ENCODE assay signal across 11 mouse cellular contexts in genomic region chr2:118887440-118887839, GRCm38 (mm10). TPM values are rescaled to one million over a fixed set of nuclear protein-coding genes. Genes with fewer than 3 reads are reported as not detected.
DNase-seq lines count a peak whose midpoint lies in the region; ATAC-seq and TF ChIP-seq lines count a peak whose summit lies in the region.
"Had no signal": no experiment of that assay in that cellular context is flagged by ENCODE, and none has a peak within 500 bp of the region (broad histone marks: within the 10 kb centered on the region; RNA-seq: fewer than 3 reads in every experiment).

No protein-coding gene starts in this region.

- no peaks in the 10 kb centered on the region for H3K9me3 ChIP-seq in heart, embryonic 14.5 days (ENCODE audit: control insufficient read depth, low read length)
- no peaks in the 10 kb centered on the region for H3K9me3 ChIP-seq in stomach, embryonic 15.5 days
- H3K9me3 ChIP-seq in stomach, postnatal 0 days (ENCODE audit: control insufficient read depth, low read length): no peaks in the 10 kb centered on the region
- H3K9me3 ChIP-seq in intestine, postnatal 0 days (ENCODE audit: control insufficient read depth): no peaks in the 10 kb centered on the region

- no peak for ATAC-seq in heart, embryonic 14.5 days (ENCODE audit: insufficient number of reproducible peaks, insufficient read depth, low FRiP score, low read depth)
- ATAC-seq in stomach, embryonic 15.5 days (ENCODE audit: insufficient read depth, low FRiP score, low read depth): no peak
- ATAC-seq in stomach, postnatal 0 days (ENCODE audit: low FRiP score, low TSS enrichment): no peak
- ATAC-seq in intestine, postnatal 0 days: no peak

- no peak overlapping the region for H3K27ac ChIP-seq in heart, embryonic 14.5 days (replicated peaks in 1 of 2; ENCODE audit: control insufficient read depth in 1 of 2, insufficient read depth in 1 of 2, low read depth in 2 of 2, low read length in 2 of 2)
- H3K27ac ChIP-seq in stomach, embryonic 15.5 days: no peak overlapping the region
- no peak overlapping the region for H3K27ac ChIP-seq in stomach, postnatal 0 days (replicated peaks)
- H3K27ac ChIP-seq in intestine, postnatal 0 days (ENCODE audit: low read depth, low read length): no peak overlapping the region
- no peak overlapping the region for H3K27ac ChIP-seq in left cerebral cortex, adult 2 months

- intact Hi-C loops in heart, postnatal 25 days (cut with DNase I): no loop called here
- intact Hi-C loops in left cerebral cortex, adult 2 months (cut with DNase I): no loop called here

- no peak for TF ChIP-seq CTCF in stomach, postnatal 0 days (IDR thresholded peaks at IDR 0.05; ENCODE audit: low read depth)
- no peak for TF ChIP-seq CTCF in intestine, postnatal 0 days (IDR thresholded peaks at IDR 0.05; ENCODE audit: low read depth)
- no peak for TF ChIP-seq CTCF in left cerebral cortex, adult 2 months (IDR thresholded peaks at IDR 0.05)

- no peak for TF ChIP-seq EP300 in stomach, postnatal 0 days (optimal IDR thresholded peaks at IDR 0.05)

- peaks cover 39% of the 10 kb centered on the region for H3K27me3 ChIP-seq in heart, embryonic 14.5 days (ENCODE audit: control insufficient read depth, insufficient read depth, low read length)
- peaks cover 24% of the 10 kb centered on the region for H3K27me3 ChIP-seq in stomach, embryonic 15.5 days (replicated peaks)
- H3K27me3 ChIP-seq in stomach, postnatal 0 days (ENCODE audit: control insufficient read depth, insufficient read depth, low read length): no peaks in the 10 kb centered on the region; the same call in 1 of the 2 replicates
- H3K27me3 ChIP-seq in intestine, postnatal 0 days (replicated peaks; ENCODE audit: control insufficient read depth, insufficient read depth, low read length): peaks cover 5% of the 10 kb centered on the region; the same call in 1 of the 2 replicates

- H3K4me1 ChIP-seq in heart, embryonic 14.5 days (ENCODE audit: control insufficient read depth in 2 of 2, insufficient read depth in 2 of 2, low read length in 2 of 2): peaks cover 9 to 16% of the 10 kb centered on the region in 2 experiments
- H3K4me1 ChIP-seq in stomach, embryonic 15.5 days: peaks cover 4% of the 10 kb centered on the region; the same call in 1 of the 2 replicates
- no peaks in the 10 kb centered on the region for H3K4me1 ChIP-seq in stomach, postnatal 0 days (replicated peaks; ENCODE audit: control insufficient read depth, insufficient read depth)
- H3K4me1 ChIP-seq in intestine, postnatal 0 days (replicated peaks; ENCODE audit: control insufficient read depth, insufficient read depth, low read length): no peaks in the 10 kb centered on the region

- peak overlapping the region; percentile 34 for H3K4me2 ChIP-seq in heart, embryonic 14.5 days (ENCODE audit: low read length)
- H3K4me2 ChIP-seq in stomach, embryonic 15.5 days: peak overlapping the region; percentile 12; the same call in 1 of the 2 replicates
- no peak overlapping the region for H3K4me2 ChIP-seq in stomach, postnatal 0 days (replicated peaks; ENCODE audit: low read depth)
- H3K4me2 ChIP-seq in intestine, postnatal 0 days (replicated peaks; ENCODE audit: low read depth): peak overlapping the region; percentile 21; the same call in 1 of the 2 replicates

- WGBS in heart, embryonic 14.5 days: 55% methylated on average over 13 of the region's 13 CpGs
- 55% methylated on average over 13 of the region's 13 CpGs for whole genome bisulfite sequencing in stomach, embryonic 15.5 days
- WGBS in stomach, postnatal 0 days: 53% methylated on average over 13 of the region's 13 CpGs
- 49% methylated on average over 13 of the region's 13 CpGs for WGBS in intestine, postnatal 0 days

- peak overlapping the region; percentile 49; the same call in 1 of the 2 replicates for H3K9ac ChIP-seq in heart, embryonic 14.5 days (ENCODE audit: low read length)
- H3K9ac ChIP-seq in stomach, embryonic 15.5 days: no peak overlapping the region
- H3K9ac ChIP-seq in stomach, postnatal 0 days (ENCODE audit: low read length): no peak overlapping the region
- H3K9ac ChIP-seq in intestine, postnatal 0 days (ENCODE audit: low read depth, low read length): no peak overlapping the region

- H3K4me3 ChIP-seq in heart, embryonic 14.5 days (ENCODE audit: control insufficient read depth in 1 of 2, insufficient read depth in 1 of 2, low read depth in 1 of 2, low read length in 2 of 2): peak overlapping the region in 1 of 2 experiments; percentile 12; a peak in 2 of 4 replicates
- no peak overlapping the region for H3K4me3 ChIP-seq in stomach, embryonic 15.5 days (replicated peaks)
- no peak overlapping the region for H3K4me3 ChIP-seq in stomach, postnatal 0 days (ENCODE audit: low read depth, low read length)
- H3K4me3 ChIP-seq in intestine, postnatal 0 days (ENCODE audit: low read depth, low read length): no peak overlapping the region
- H3K4me3 ChIP-seq in left cerebral cortex, adult 2 months: no peak overlapping the region

- DNase-seq in heart, postnatal 25 days (ENCODE audit: low spot score): no peak
- DNase-seq in stomach, postnatal 0 days (ENCODE audit: low spot score): no peak
- no peak for DNase-seq in left cerebral cortex, adult 2 months (ENCODE audit: extremely low spot score in 1 of 2, low spot score in 2 of 2)
- DNase-seq in thymus, postnatal 4 days: no peak
- no peak for DNase-seq in cerebellum, postnatal 4 days (ENCODE audit: low spot score in 2 of 2)
- DNase-seq: cerebellum, adult 8-10 months; kidney, adult 2 months; thymus, postnatal 36 days had no signal

- H3K36me3 ChIP-seq in heart, embryonic 14.5 days (ENCODE audit: control insufficient read depth, insufficient read depth, low read length): no peaks in the 10 kb centered on the region
- no peaks in the 10 kb centered on the region for H3K36me3 ChIP-seq in stomach, embryonic 15.5 days
- H3K36me3 ChIP-seq in stomach, postnatal 0 days (ENCODE audit: control insufficient read depth, insufficient read depth, low read length): no peaks in the 10 kb centered on the region
- no peaks in the 10 kb centered on the region for H3K36me3 ChIP-seq in intestine, postnatal 0 days (ENCODE audit: control insufficient read depth, insufficient read depth)

RNA-seq across cellular contexts. Expression of gene Bahd1, which starts 12.7 kb away (rescaled TPM):
- 1.0 and 1.6 TPM in 2 replicates for polyA plus RNA-seq in heart, embryonic 14.5 days (2014; fragmentation: Nextera tagmentation; extraction: Ambion mirVana)
- total RNA-seq in heart, postnatal 25 days (2021): 10 to 100 TPM; 14.7 to 18.2 TPM
- 5.7 TPM in 2 replicates for polyA plus RNA-seq in stomach, embryonic 15.5 days (2015; fragmentation: Nextera tagmentation; extraction: Ambion mirVana)
- polyA plus RNA-seq in stomach, postnatal 0 days (2015; fragmentation: Nextera tagmentation; extraction: Ambion mirVana): 3.7 and 3.8 TPM in 2 replicates
- 6.1 and 8.9 TPM in 2 replicates for polyA plus RNA-seq in intestine, postnatal 0 days (2015; fragmentation: Nextera tagmentation; extraction: Ambion mirVana)
- total RNA-seq in left cerebral cortex, adult 2 months (2021): 10 to 100 TPM; 52.2 to 58.1 TPM

RNA-seq across cellular contexts. Expression of gene Ivd, which starts 25.7 kb away (rescaled TPM):
- 70.6 and 75.6 TPM in 2 replicates for polyA plus RNA-seq in heart, embryonic 14.5 days (2014; fragmentation: Nextera tagmentation; extraction: Ambion mirVana)
- 100 to 1,000 TPM; 297 to 304 TPM for total RNA-seq in heart, postnatal 25 days (2021)
- polyA plus RNA-seq in stomach, embryonic 15.5 days (2015; fragmentation: Nextera tagmentation; extraction: Ambion mirVana): 55.1 and 58.9 TPM in 2 replicates
- polyA plus RNA-seq in stomach, postnatal 0 days (2015; fragmentation: Nextera tagmentation; extraction: Ambion mirVana): 30.9 and 35.9 TPM in 2 replicates
- 13.4 and 14.2 TPM in 2 replicates for polyA plus RNA-seq in intestine, postnatal 0 days (2015; fragmentation: Nextera tagmentation; extraction: Ambion mirVana)
- 10 to 100 TPM; 72.2 to 73.7 TPM for total RNA-seq in left cerebral cortex, adult 2 months (2021)

RNA-seq across cellular contexts. Expression of gene Chst14, which starts 38.9 kb away (rescaled TPM):
- polyA plus RNA-seq in heart, embryonic 14.5 days (2014; fragmentation: Nextera tagmentation; extraction: Ambion mirVana): 21.3 and 25.7 TPM in 2 replicates
- total RNA-seq in heart, postnatal 25 days (2021): 1 to 10 TPM; 9.3 to 9.8 TPM
- polyA plus RNA-seq in stomach, embryonic 15.5 days (2015; fragmentation: Nextera tagmentation; extraction: Ambion mirVana): 26.3 and 26.9 TPM in 2 replicates
- 13.6 and 14.2 TPM in 2 replicates for polyA plus RNA-seq in stomach, postnatal 0 days (2015; fragmentation: Nextera tagmentation; extraction: Ambion mirVana)
- polyA plus RNA-seq in intestine, postnatal 0 days (2015; fragmentation: Nextera tagmentation; extraction: Ambion mirVana): 6.7 and 7.4 TPM in 2 replicates
- 1 to 10 TPM; 2.4 to 3.3 TPM for total RNA-seq in left cerebral cortex, adult 2 months (2021)
